Mouse (Mus musculus) megakaryocyte, embryonic 14.5 days (primary cell): ENCODE results near the gene Cubn.

ENCODE experiments used
- FLI1 ChIP-seq: IDR thresholded peaks from 2 replicates; pipeline ENCODE4 v1.6.1; 2012; ENCODE audit warnings: low read length, inconsistent platforms, mixed read lengths
- GATA1 ChIP-seq: IDR thresholded peaks from 3 replicates; pipeline ENCODE4 v1.6.1; 2012; ENCODE audit warnings: mixed read lengths, low read length, inconsistent platforms, borderline replicate concordance

DNA sequence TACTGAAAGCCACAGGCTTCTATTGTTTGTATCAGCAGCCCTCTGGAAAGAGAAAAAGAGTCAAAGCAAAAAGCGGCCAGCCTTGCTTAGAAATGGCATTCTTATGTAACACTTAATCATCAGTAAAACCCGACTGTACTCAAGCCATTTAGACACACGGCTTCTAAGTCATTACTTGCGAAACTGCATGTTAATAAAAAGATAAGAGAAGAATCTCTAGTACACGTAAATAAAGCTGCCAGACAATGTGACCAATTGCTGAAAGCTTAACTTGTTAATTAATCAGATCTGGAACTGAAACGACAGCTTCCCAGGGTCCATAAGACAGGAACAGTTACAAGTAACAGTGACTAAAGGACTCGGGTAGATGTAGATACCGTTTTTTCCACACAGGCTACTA lies 30.5 kb upstream of the Cubn start:
- TF ChIP-seq GATA1, result no peak
- no peak for TF ChIP-seq FLI1
